Mouse (Mus musculus): Measurements from ENCODE around the gene Glp2r.

DNA sequence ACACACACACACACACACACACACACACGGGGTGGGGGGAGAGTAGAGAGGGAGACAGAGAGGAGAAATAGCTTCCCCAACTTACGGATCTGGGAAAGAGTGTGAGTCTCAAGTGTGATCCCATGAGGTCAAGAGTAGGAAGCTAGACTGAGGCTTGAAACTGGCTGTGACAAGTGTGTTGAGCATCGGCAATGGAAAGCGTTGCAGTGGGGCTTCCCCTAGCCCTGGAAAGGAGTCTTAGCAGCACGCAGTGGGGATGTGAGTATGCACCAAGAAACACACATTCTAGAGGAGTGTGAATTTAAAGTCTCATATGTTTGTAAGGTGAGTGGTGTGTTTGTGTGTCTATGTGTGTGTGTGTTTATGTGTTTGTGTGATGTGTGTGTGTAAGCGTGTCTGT lies 130.7 kb downstream of the Glp2r start:
- TF ChIP-seq EP300 (IDR thresholded peaks at IDR 0.05; ENCODE audit: insufficient read depth, low read depth, low read length) (no peak), POLR2A (IDR thresholded peaks at IDR 0.05; ENCODE audit: insufficient read depth, low read length) (no peak)
